Mouse (Mus musculus) kidney, adult 18-20 months (tissue): ENCODE measurements around the gene Dand5.

Experiments used
- DNase-seq: peaks from one replicate; pipeline ENCODE4 v3.0.0; 2021

The Dand5 gene

GRCm38 (mm10) chr8:84783198-84783918, 39.3 kb downstream of the Dand5 start:
- no peak for DNase-seq

GRCm38 (mm10) chr8:84782680-84783079, 39.9 kb downstream of the Dand5 start:
- no peak for DNase-seq

GRCm38 (mm10) chr8:84781686-84782505, 40.7 kb downstream of the Dand5 start:
- no peak for DNase-seq

GRCm38 (mm10) chr8:84780949-84781680, 41.5 kb downstream of the Dand5 start:
- DNase-seq: no peak

- no peak for DNase-seq
These were observed 42.4 kb downstream of the Dand5 start for GRCm38 (mm10) chr8:84780225-84780555.

GRCm38 (mm10) chr8:84779519-84780224, 43.0 kb downstream of the Dand5 start:
- DNase-seq: no peak

- DNase-seq: no peak
These were observed 43.8 kb downstream of the Dand5 start for GRCm38 (mm10) chr8:84778638-84779380.

GRCm38 (mm10) chr8:84777899-84778637, 44.6 kb downstream of the Dand5 start:
- DNase-seq: no peak

- DNase-seq: no peak
These were observed 46.1 kb downstream of the Dand5 start for GRCm38 (mm10) chr8:84776569-84776968.

GRCm38 (mm10) chr8:84775621-84776113, 47.0 kb downstream of the Dand5 start:
- no peak for DNase-seq

GRCm38 (mm10) chr8:84775105-84775591, 47.5 kb downstream of the Dand5 start:
- DNase-seq: no peak

- DNase-seq: peak; percentile 43
These were observed 48.1 kb downstream of the Dand5 start for GRCm38 (mm10) chr8:84774473-84774911.

GRCm38 (mm10) chr8:84773833-84774232, 48.8 kb downstream of the Dand5 start:
- peak; percentile 66 for DNase-seq

GRCm38 (mm10) chr8:84773304-84773703, 49.3 kb downstream of the Dand5 start:
- no peak for DNase-seq

- no peak for DNase-seq
These were observed 50.0 kb downstream of the Dand5 start for GRCm38 (mm10) chr8:84772628-84773027.

GRCm38 (mm10) chr8:84771941-84772378, 50.7 kb downstream of the Dand5 start:
- no peak for DNase-seq

- DNase-seq: no peak
These were observed 51.5 kb downstream of the Dand5 start for GRCm38 (mm10) chr8:84771000-84771687.

- no peak for DNase-seq
These were observed 52.3 kb downstream of the Dand5 start for GRCm38 (mm10) chr8:84770100-84770953.

GRCm38 (mm10) chr8:84769324-84769723, 53.3 kb downstream of the Dand5 start:
- DNase-seq: no peak
